Mouse (Mus musculus) layer of hippocampus, adult 8-10 months (tissue): Measurements from ENCODE around the gene Fam163b. TPM values are rescaled to one million over a fixed set of nuclear protein-coding genes. Genes with fewer than 3 reads are reported as not detected.

Experiments
- DNase-seq, 2 experiments: peaks; one replicate each; pipeline ENCODE4 v3.0.0; 2022; ENCODE audit warnings: low spot score in 2 of 2
- total RNA-seq, 4 experiments: library from RNA; stranded (reverse); gene quantifications; 2 replicates each; pipeline ENCODE4 v1.2.4; 2022

Fam163b gene
- total RNA-seq, 4 experiments from 2014 or later = 87.0 to 124 (median 100) TPM

DNA sequence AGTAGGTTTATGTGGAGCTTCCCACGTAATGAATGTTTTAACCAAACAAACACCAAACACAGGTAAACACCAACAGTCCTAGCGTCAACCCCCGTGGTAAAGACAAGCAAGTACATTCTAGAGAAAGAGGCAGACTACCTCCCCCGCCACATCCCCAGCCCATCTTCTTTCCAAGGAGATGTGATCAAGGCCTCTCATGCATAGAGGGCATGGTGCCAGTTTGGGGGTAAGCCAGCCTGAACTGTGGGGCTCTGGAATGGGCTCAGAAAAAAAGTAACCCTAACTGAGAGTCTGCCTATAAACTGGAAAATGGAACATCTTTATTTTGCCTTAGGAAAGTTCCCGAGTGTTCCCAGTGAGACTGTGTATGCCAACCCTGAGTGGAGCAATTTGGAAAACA lies 6.4 kb downstream of the Fam163b start:
- DNase-seq = no peak

DNA sequence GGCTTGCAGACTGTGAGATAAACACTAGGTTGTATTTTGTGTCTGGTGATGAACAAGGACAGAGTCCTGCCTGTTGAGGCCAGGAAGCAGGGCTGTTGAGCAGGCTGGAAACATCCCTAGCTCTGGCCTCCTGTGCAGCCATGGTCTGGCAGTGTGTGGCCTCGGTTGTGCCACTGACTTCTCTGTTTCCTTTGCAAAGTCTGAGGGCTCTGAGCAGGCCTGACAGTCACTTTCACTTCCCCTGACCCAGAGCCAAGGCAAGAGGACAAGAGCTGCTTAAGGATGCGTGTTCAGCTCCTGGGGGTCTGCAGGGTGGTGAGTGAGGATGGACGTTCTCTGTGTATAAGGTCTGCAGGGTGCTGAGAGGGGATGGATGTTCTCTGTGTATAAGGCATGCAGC lies 13.3 kb downstream of the Fam163b start:
- DNase-seq = no peak

DNA sequence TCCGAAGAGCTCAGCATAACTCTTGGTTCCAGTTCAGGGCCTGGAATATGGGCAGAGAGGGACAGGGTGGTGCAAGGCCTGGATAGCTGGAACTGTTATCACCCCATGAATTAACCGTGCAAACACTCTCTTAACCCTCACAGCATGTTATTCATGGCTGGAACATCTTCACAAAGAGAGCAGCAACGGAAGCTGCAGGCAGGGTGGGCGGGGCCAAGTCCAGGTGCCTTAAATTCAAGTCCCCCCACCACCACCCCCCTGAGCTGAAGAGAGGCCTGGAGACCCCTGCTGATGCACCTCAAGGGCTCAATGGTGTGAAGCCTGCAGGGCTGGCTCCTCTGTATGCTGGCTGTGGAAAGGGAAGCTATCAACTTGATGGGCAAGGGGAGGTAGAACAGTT lies 15.8 kb downstream of the Fam163b start:
- no peak for DNase-seq

DNA sequence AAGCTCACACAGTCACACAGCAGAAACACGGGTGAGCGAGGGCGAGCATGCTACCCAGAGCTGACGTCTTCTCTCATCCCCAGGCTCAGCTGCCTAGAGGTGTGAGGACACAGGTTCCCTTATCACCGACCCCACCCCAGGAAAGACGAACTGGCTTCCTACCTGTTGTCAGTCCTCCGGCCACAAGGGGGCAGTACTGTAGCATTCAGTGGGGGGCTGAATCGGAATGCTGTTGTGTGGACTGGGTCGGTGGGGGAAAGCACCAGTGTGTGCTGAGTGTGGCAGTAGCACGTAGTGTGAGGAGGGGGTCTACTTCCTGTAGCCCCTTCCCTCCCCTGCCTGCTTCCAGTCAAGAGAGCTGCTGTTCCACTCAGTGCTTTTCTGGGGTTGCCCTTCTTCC lies 16.3 kb downstream of the Fam163b start:
- DNase-seq = peak in 1 of 2 experiments; percentile 39

DNA sequence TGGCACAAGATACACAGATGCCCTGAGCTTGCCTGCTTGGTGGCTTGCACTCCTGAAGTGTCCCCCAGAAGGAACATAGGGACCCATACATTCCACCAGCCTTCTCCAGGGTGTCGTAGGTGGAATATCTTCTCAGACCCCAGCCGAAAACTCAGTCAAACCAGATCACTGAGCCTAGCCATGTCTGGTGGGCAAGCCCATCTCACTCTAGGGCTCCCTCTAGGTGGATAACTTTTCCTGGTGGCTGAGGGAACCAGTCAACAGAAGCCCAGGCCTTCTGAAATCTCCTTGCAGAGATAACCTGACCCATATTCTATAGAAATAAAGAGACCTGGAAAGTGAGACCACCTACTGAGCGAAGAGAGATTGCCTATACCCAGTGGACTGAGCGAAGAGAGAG lies 19.2 kb downstream of the Fam163b start:
- no peak for DNase-seq

DNA sequence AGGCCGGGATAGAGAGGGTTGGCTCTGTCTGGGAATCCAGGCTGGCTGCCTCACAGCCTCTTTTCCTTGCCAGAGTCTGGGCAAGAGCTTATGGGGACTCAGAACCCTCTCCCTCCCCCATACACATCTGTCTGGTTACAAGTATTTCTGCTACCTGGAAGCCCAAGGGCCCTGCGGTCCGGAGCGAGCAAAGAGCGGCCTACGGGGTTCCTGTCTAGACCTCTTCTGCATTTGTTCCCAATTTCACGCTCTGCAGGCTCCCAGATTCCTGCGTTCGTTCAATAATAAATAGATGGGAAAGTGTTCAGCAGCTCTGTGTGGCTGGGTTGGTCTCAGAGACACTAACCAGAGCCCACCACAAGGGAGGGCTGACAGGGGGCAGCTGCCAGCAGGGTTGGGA lies 19.7 kb downstream of the Fam163b start:
- no peak for DNase-seq

DNA sequence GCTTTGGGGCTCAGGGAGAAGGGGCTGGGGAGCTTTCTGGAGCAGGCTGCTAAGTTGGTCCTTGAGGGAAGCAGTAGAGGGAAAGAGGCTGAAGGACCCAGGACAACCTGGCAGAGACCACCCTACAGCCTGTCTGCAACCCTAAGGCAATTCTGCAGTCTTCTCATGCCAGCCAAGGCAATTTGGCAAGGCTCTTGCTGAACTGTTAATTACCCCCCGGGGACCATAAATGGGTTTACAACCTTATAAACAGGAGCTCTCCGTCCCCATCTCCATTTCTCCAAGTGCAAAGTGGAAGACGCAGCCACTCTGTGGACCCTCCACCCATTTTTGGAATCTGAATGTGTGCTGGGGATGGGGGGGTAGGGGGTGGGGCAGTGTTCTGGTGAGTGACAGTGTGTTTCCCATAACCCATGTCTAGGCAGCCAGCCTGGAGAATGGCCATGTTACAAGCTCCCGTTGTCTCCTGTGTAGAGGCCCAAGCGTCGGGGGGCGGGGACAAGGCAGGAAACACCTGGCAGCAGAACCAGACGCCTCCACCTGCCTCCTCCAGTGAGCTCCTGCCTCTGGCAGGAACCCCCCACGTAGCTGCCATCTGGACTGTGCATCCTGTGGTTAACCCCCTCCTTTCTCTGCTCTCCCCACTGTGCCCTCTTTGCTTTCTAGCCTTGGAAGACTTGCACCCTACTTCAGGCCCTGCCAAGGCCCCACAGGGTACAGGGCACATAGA lies 20.5 kb downstream of the Fam163b start:
- DNase-seq = no peak

DNA sequence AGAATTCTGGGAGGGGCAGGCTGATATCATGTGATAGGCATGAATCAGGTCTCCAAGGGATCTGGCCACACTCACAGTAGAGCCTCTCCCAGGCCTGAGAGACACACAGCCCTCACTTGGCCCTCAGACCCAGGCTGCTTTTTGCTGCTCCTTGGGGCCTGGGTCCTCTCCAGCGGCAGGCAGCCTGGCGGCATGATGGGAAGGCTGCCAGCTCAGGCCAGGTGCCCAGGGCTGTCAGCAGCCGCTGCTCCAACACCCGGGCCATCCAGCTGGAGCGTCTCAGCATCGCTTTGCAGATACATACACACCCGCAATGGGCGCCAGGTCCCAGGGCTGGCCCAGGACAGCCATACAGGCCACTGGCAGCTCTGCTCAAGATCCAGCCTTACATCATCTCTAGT lies 22.1 kb downstream of the Fam163b start:
- DNase-seq = no peak

DNA sequence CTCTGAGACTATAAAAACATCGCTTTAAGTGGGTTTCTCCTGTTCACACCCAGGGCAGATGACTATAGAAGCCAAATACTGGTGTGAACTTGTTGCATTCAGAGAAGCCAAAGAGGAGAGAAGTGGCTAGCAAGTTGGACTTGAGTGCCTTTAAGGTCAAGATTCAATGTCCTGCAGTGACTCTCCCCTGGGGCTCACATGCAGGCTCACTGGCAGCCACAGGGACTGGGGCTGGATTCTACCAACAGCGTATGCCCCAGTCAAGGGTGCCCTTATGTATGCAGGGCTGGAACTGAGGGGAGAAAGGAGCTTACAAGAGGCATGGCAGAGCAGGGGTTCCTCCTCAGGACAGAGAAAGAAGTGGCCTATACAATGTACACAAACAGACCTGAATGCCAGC lies 22.5 kb downstream of the Fam163b start:
- DNase-seq = no peak

DNA sequence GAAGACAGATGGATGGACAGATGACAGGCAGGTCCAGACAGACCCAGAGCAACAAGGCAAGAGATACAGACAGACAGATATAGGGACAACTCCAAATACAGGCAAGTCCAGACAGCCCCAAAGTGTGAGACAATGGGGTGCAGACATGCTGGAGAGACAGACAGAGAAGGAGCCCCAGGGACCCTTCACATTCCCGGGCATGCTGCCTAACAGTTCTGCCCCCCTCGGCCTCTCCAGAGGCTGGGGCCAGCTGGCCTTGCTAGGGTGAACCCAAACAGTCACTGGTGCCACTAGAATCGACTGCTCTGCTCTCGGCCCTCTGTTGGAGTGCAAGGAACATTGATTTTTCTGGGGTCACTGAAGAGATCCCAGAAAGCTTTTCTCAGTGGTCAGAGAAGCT lies 23.8 kb downstream of the Fam163b start:
- no peak for DNase-seq

DNA sequence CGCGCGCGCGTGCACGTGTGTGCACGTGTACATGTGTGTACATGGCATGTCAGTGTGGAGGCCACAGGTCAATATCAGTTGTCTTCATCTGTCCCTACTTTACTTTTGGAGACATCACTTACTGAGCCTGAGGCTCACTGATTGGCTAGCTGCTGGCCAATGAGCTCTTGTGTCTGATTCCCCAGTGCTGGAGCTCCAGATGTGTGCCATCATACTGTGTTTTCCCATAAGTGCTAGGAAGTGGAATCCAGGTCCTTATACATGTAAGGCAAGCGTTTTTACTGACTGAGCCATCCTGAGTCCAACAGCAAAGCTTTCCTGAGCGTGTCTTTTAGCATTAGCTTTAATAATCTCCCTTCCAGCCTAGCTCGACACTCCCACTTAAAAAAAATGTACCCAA lies 28.1 kb downstream of the Fam163b start:
- DNase-seq = no peak

DNA sequence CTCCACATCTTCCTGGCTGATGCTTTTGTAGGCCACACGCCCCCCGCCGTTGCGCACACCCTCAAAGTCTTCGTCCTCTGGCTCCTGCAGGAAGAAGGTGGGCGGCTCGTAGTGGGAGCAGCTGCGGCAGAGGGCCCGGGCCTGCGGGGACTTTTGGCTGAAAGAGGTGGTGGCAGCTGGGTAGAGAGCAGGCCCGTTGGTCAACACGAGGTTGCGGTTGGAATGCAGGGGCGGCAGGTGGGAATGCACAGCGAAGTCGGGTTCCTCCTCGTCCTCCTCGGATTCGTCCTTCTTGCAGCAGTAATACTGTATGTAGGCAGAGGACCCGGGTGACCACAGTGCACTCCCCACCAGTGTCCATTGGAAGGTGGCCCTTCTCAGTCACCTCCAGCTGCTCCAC lies 29.7 kb downstream of the Fam163b start:
- no peak for DNase-seq

DNA sequence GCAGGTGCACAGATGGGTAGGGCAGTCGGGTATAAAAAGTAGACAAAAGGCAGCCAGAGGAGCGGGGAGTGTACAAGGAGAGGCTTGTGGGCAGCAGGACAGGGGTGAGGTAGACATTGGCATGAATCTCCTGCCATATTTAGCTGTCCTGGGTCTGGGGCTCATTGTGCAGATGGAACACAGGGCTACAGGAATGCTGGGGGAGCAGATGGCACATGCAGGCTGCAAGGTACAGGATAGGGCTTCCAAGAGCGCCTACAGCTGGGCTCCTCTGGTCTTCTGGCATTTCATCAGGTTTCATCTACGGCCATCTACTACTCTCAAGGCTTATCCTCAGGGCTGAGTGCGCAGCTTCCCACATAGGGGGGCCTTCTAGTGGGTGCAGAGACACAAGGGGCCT lies 33.2 kb downstream of the Fam163b start:
- DNase-seq = peak in 1 of 2 experiments; percentile 28

DNA sequence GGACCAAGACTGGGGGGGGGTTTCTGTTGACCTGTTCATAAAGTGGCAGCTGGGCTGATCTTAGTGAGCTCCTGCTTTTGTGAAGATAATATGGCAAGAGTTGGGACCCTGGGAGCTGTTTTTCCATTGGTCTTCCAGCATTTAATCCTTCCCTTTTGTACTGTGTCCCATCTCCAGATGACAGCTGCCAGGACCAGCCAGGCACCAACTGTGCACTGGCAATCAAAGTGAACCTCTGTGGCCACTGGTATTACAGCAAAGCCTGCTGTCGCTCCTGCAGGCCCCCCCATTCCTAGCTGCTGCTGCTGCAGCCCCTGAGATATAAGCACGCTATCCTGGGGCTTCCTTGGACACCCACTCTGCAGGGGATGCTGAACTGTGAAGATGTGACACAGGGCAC lies 34.1 kb downstream of the Fam163b start:
- DNase-seq = no peak

DNA sequence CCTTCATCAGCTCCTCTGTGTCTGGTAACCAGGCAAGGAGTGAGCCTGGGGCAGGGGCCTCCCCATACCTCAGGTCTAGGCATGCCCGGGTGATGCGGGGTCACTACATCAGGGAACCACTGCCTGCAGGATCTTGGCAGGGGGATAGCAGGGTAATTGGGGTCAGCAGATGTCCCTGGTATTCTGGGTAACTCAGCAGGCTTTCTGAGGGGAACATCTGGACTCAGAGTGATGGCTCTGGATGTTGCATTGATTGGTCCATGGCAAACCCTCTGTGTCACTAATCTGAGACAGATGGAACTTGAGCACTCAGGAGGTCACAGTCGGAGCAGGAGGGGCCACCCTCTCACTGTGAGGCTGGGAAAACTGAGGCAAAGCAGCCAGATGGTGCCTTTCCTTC lies 35.5 kb downstream of the Fam163b start:
- no peak for DNase-seq

DNA sequence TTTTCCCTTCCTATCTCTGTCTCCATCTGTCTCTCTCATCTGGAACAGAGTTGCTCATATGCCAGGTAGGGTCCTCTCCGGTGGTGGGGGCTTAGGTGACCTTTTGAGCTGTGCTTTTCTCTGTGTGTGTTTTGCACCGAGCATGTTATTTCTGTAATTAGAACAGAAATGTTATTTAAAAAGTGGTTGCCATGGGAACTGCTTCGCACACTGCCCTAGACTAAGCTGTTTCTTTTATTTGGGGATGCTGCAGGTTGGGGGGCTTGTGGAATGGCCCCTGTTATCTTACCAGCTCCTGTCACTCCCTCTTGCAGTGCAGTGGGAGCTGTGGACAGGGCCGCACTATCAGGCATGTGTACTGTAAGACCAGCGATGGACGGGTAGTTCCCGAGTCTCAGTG lies 38.7 kb downstream of the Fam163b start:
- peak in 1 of 2 experiments; percentile 44 for DNase-seq

DNA sequence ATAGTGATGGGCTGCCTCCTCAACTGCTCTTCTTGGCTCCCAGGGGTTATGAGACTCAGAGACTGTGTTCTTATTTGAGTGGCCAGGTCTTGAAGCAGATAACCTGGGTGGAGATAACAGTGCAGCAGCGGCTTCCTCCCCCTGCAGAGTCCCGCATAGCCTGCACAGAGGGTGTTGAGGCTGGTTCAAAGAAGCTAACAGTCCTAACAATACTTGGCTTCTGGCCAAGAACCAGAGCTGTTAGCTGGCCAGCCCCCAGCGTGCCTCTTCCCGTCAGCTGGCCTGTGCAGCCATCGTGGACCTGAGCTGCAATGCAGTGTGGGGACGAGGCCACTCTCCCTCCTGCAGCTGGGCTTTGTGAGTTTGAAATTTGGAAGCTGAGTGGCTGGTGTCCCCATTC lies 44.5 kb downstream of the Fam163b start:
- DNase-seq = peak in 1 of 2 experiments; percentile 32

DNA sequence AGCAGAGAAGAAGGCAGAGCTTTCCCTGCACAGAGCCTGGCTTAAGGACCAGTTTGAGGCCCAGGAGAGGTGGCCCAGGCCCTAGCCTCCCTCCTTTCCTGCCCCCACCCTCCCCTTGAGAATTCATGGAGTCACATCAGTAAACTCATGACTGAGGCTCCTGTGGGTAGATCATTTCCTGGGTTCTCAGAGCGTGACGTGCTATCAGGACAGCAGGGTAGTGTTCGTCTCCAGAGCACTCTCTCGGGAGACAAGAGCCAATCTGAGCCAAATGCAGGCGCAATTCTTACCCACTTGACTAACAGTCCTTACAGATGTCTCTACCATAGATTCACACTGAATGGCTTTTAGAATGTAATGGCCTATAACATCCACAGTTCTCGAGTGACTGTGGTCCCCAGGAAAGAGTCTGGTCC lies 45.0 kb downstream of the Fam163b start:
- DNase-seq = no peak

DNA sequence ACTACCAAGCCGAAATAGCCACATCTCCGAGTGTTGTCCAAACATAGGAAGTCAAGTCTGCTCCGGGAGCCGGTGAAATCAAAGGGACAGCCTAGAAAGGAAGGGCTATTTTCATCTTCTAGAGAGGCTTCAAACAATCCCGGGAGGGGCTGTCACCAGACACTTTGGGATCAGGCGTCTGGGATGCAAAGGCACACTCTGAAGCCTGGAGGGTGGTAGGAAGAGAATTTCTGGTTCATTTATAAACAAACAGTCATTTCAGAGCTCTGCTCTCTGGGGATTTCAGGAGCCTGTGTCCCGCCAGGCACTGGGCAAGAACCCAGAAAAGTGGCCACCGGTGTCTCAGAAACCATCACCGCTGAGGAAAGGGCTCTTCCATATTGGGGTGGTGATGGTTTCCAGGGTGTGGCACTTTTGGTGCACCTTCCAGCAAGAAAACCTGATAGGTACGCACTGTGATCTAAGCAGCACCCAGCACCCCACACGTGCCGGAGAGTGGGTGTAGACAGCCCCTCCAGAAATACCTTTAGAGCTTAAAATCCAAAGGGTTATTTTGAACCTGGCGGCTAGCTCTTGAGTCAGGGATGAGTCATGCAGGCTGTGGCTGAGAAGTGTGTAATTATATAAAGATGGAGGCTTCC lies 45.8 kb downstream of the Fam163b start:
- peak in 1 of 2 experiments; percentile 36 for DNase-seq

DNA sequence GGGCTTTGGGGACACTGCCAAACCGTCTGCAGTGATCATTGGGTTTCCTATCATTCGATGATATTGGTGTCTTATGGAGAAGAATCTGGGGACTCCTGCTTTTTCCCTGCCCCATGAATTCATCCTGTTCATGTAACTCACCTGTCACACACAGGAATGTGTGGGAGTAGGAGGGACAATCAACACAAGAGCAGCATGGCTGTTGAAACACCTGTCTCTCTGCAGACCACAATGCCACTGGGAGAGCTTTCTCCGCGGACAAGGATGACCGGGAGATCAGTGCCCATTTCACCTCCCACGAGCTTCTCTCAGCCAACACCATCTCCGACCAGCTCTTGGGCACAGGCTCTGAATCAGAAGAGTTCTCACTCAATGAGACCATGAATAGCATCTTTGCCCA lies 47.1 kb downstream of the Fam163b start:
- DNase-seq = no peak

DNA sequence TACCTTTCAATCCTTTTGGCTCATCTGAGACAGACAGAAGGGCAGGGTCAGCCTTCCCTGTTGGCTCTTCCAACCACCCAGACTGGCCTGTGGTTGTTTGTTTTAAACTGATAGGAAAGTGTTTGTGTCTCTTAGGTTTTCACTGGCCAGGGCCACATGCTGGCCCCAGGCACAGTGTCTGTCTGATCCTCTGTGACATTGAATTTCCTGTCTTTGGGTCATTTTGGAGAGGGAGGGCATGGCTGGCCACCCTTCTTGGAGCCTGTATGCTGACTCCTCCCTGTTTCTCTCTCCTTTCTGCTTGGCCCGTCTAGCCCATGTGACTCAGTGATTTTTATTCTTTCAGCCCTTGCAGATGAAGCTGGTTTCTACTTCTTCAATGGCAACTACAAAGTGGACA lies 53.1 kb downstream of the Fam163b start:
- DNase-seq = no peak

DNA sequence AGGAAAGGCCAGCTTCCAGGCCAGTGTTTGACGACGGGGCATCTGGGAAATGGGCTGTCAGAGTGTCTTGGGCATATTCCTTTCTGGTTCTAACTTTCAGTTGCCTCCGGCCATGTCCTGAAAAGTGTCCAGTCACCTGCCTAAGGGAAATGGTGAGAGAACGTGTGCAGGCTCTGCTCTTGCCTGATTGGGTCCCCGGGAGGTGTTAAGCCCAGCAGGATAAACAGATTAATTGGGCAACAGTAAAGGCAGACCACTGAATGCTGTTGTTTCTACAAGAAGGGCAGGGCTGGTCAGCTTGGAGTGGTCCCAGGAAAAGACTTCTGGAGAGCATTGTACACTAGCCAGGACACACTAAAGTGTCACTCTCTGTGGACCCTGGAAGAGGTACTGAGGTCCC lies 53.6 kb downstream of the Fam163b start:
- DNase-seq = no peak

DNA sequence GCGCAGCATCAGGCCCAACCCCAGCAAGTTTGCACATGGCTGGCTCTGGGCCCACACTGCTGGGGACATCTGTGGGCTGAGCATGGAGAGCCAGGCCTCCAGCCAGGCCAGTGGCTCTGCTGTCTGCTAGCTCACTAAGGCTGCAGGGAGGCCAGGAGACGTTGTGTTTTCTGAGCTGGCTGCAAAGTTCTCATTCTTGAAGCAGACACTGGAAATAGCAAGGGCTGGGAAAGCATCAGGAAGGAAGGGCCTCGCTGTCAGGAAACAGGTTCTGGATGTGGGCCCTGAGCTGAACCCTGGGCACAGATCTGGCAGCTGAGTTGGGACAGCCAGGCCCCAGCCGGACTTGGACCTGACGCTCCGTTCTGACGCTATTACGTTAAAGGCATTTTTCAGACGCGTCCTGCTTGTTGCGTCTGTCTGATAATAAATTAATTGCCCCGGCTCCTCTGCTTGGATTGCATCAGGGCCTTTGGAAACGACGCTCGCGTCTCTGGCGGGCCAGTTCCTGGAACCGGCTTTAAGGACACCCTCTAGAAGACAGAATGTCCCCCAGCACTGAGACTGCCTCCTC lies 54.1 kb downstream of the Fam163b start:
- no peak for DNase-seq
